Mouse (Mus musculus) ovary, adult 2 months (tissue): ENCODE results near the gene Wdr93. TPM values are rescaled to one million over a fixed set of nuclear protein-coding genes. Genes with fewer than 3 reads are reported as not detected.

Experiments used
- polyA plus RNA-seq: library from polyadenylated mRNA; depleted of rRNA; stranded (reverse); fragments of >200 nt; gene quantifications from 2 replicates; pipeline ENCODE4 v1.2.3, GENCODE M21; 2012; rRNA removed

The Wdr93 gene
- 1.8 and 2.0 TPM in 2 replicates for polyA plus RNA-seq

GRCm38 (mm10) chr7:79742659-79743536 lies at the start of gene Wdr93, which contains the start of gene Pex11a:
Gene Wdr93 (plus strand): TSS chr7:79743163.
Gene Pex11a (minus strand): TSS chr7:79743131.

GRCm38 (mm10) chr7:79715187-79715981 lies 27.6 kb upstream of the Wdr93 start, which contains the start of gene Kif7:
Gene Kif7 (minus strand): TSS chr7:79715720.

GRCm38 (mm10) chr7:79732622-79733021 lies 10.3 kb upstream of the Wdr93 start, which contains the start of gene Plin1:
Gene Plin1 (minus strand): TSS chr7:79732903.

GRCm38 (mm10) chr7:79793688-79794087 lies 50.7 kb downstream of the Wdr93 start, which contains the start of gene Mesp1:
Gene Mesp1 (minus strand): TSS chr7:79793788.

GRCm38 (mm10) chr7:79810611-79811506 lies 67.9 kb downstream of the Wdr93 start, which contains the start of gene Mesp2:
Gene Mesp2 (plus strand): TSS chr7:79810727.

Other genes starting within 250 kb of the Wdr93 start
- 0.38 and 0.97 TPM in 2 replicates for gene Rhcg, start 125.5 kb upstream of the Wdr93 start, polyA plus RNA-seq
- gene Ticrr, start 83.0 kb upstream of the Wdr93 start, polyA plus RNA-seq: 2.1 and 2.7 TPM in 2 replicates
- gene Kif7, start 27.4 kb upstream of the Wdr93 start, polyA plus RNA-seq: 9.6 and 11.7 TPM in 2 replicates
- gene Plin1, start 10.3 kb upstream of the Wdr93 start, polyA plus RNA-seq: 212 and 249 TPM in 2 replicates
- gene Pex11a, start within 50 bp of the Wdr93 start, polyA plus RNA-seq: 15.5 and 19.2 TPM in 2 replicates
- gene Mesp1, start 50.6 kb downstream of the Wdr93 start, polyA plus RNA-seq: 0.72 and 0.94 TPM in 2 replicates
- 5.6 and 7.9 TPM in 2 replicates for gene Mesp2, start 67.6 kb downstream of the Wdr93 start, polyA plus RNA-seq
- 105 and 126 TPM in 2 replicates for gene Anpep, start 117.9 kb downstream of the Wdr93 start, polyA plus RNA-seq
- gene Ap3s2, start 177.5 kb downstream of the Wdr93 start, polyA plus RNA-seq: 19.2 and 20.1 TPM in 2 replicates
- gene Arpin, start 192.2 kb downstream of the Wdr93 start, polyA plus RNA-seq: 14.4 and 15.1 TPM in 2 replicates